ENCODE assay signal across 8 mouse cellular contexts in genomic region chr15:88867368-88868023, GRCm38 (mm10). TPM values are rescaled to one million over a fixed set of nuclear protein-coding genes. Genes with fewer than 3 reads are reported as not detected.
DNase-seq lines count a peak whose midpoint lies in the region; ATAC-seq and TF ChIP-seq lines count a peak whose summit lies in the region.

No protein-coding gene starts in this region.

- TF ChIP-seq POLR2A in small intestine, adult 2 months (IDR thresholded peaks at IDR 0.05; ENCODE audit: low read depth, low read length), result no peak

- H3K27ac ChIP-seq in forebrain, postnatal 0 days (ENCODE audit: low read depth, low read length), result no peak overlapping the region
- no peak overlapping the region for H3K27ac ChIP-seq in forebrain, embryonic 11.5 days (ENCODE audit: low read depth, low read length)
- H3K27ac ChIP-seq in small intestine, adult 2 months (ENCODE audit: insufficient read depth, low read depth, low read length), result peak overlapping the region; percentile 99

- POLR2A ChIA-PET in Patski (lab: Charles Lee), result interaction anchor here (0.6 to 5.3 kb wide), 7 partner anchors 9 to 488 kb away, joined by 3 to 44 read pairs (median 3); no protein-coding TSS in a partner anchor

- H3K36me3 ChIP-seq in forebrain, postnatal 0 days (ENCODE audit: insufficient read depth), result peaks cover 17% of the 10 kb centered on the region
- H3K36me3 ChIP-seq in forebrain, embryonic 11.5 days (ENCODE audit: control insufficient read depth, insufficient read depth, low read length), result peaks cover 2% of the 10 kb centered on the region; the same call in 1 of the 2 replicates
- peaks cover 22% of the 10 kb centered on the region for H3K36me3 ChIP-seq in small intestine, adult 2 months (ENCODE audit: control insufficient read depth, insufficient read depth, low read length)

- no peak for ATAC-seq in forebrain, postnatal 0 days
- ATAC-seq in forebrain, embryonic 11.5 days (replicated peaks; ENCODE audit: low FRiP score), result no peak
- peak; percentile 46 for ATAC-seq in Patski
- ATAC-seq in erythroblast, adult 5-6 weeks (replicated peaks; ENCODE audit: low FRiP score, poor library complexity, severe bottlenecking), result no peak

- WGBS in forebrain, postnatal 0 days, result 32% methylated on average over 5 of the region's 5 CpGs
- 31% methylated on average over 5 of the region's 5 CpGs for WGBS in forebrain, embryonic 11.5 days
- WGBS in small intestine, adult 2 months, result 17% methylated on average over 5 of the region's 5 CpGs

- no peak overlapping the region for H3K4me3 ChIP-seq in forebrain, postnatal 0 days (ENCODE audit: low read depth, low read length)
- no peak overlapping the region for H3K4me3 ChIP-seq in forebrain, embryonic 11.5 days (ENCODE audit: low read depth, low read length)
- no peak overlapping the region for H3K4me3 ChIP-seq in small intestine, adult 2 months (ENCODE audit: low read depth, low read length)

- TF ChIP-seq CTCF in forebrain, postnatal 0 days (IDR thresholded peaks at IDR 0.05; ENCODE audit: low read depth), result no peak
- TF ChIP-seq CTCF in Patski (IDR thresholded peaks at IDR 0.05), result no peak
- no peak for TF ChIP-seq CTCF in small intestine, adult 2 months (IDR thresholded peaks at IDR 0.05; ENCODE audit: extremely low read depth, insufficient read length, insufficient replicate concordance, low read depth, low read length)

- DNase-seq in forebrain, postnatal 0 days, result no peak
- no peak for DNase-seq in forebrain, embryonic 11.5 days (ENCODE audit: low spot score)
- DNase-seq in Patski (ENCODE audit: low read depth, low spot score), result no peak
- peak; percentile 90 to 91 for DNase-seq in heart, adult 9 months (ENCODE audit: low spot score in 2 of 2)
- peak; percentile 91 for DNase-seq in kidney, postnatal 14 days
- no peak for DNase-seq in layer of hippocampus, adult 9-10 months (ENCODE audit: low spot score)

- H3K4me2 ChIP-seq in forebrain, postnatal 0 days (ENCODE audit: low read depth), result no peak overlapping the region
- H3K4me2 ChIP-seq in forebrain, embryonic 11.5 days (ENCODE audit: low read depth, low read length, severe bottlenecking), result no peak overlapping the region

- 0 out of 2 replicates have a peak overlapping the region, but pooled peaks have one; percentile 1 for H3K9ac ChIP-seq in forebrain, postnatal 0 days
- no peak overlapping the region for H3K9ac ChIP-seq in forebrain, embryonic 11.5 days (ENCODE audit: low read length)

- H3K9me3 ChIP-seq in forebrain, postnatal 0 days (ENCODE audit: low read length), result no peaks in the 10 kb centered on the region
- no peaks in the 10 kb centered on the region for H3K9me3 ChIP-seq in forebrain, embryonic 11.5 days (ENCODE audit: control insufficient read depth, low read length)

- CTCF ChIA-PET in Patski (lab: Charles Lee), result interaction anchor here (1.5 to 3.2 kb wide), 4 partner anchors 9 to 55 kb away, joined by 3 to 23 read pairs (median 6); no protein-coding TSS in a partner anchor

- peaks cover 5% of the 10 kb centered on the region for H3K4me1 ChIP-seq in forebrain, postnatal 0 days (ENCODE audit: insufficient read depth)
- H3K4me1 ChIP-seq in forebrain, embryonic 11.5 days (replicated peaks; ENCODE audit: control insufficient read depth, insufficient read depth, low read length), result peaks cover 14% of the 10 kb centered on the region
- H3K4me1 ChIP-seq in small intestine, adult 2 months (ENCODE audit: control insufficient read depth, insufficient read depth, insufficient read length, low read length), result peaks cover 56% of the 10 kb centered on the region

- no peaks in the 10 kb centered on the region for H3K27me3 ChIP-seq in forebrain, postnatal 0 days (ENCODE audit: insufficient read depth, low read length)
- no peaks in the 10 kb centered on the region for H3K27me3 ChIP-seq in forebrain, embryonic 11.5 days (ENCODE audit: control insufficient read depth, insufficient read depth, low read length)
- no peaks in the 10 kb centered on the region for H3K27me3 ChIP-seq in Patski
- no peaks in the 10 kb centered on the region for H3K27me3 ChIP-seq in small intestine, adult 2 months (ENCODE audit: control insufficient read depth, insufficient read depth, low read length)

- in situ Hi-C loops in Patski (cut with MboI; ENCODE audit: low pct_unique_long_range_greater_than_20kb), result no loop called here

RNA-seq across cellular contexts. Expression of gene Pim3, which starts 5.5 kb away (rescaled TPM):
- 65.5 and 70.6 TPM in 2 replicates for total RNA-seq in forebrain, postnatal 0 days (2014; rRNA removed)
- polyA plus RNA-seq in forebrain, postnatal 0 days (2015; fragmentation: Nextera tagmentation; extraction: Ambion mirVana), result 61.9 and 65.2 TPM in 2 replicates
- 42.0 and 42.7 TPM in 2 replicates for polyA plus RNA-seq in forebrain, embryonic 11.5 days (2014; fragmentation: Nextera tagmentation; extraction: Ambion mirVana)
- 149 TPM for polyA plus RNA-seq in Patski (2021)
- 38.3 and 60.3 TPM in 2 replicates for polyA plus RNA-seq in small intestine, adult 2 months (2012; rRNA removed)
- 1.5 and 3.1 TPM in 2 replicates for total RNA-seq in erythroblast, adult 5-6 weeks (2015; ENCODE audit: low replicate concordance)
- total RNA-seq in erythroblast, adult 5-6 weeks (2017; ENCODE audit: low replicate concordance), result 0.51 and 0.84 TPM in 2 replicates

RNA-seq across cellular contexts. Expression of gene Creld2, which starts 48.0 kb away (rescaled TPM):
- 30.9 and 31.6 TPM in 2 replicates for total RNA-seq in forebrain, postnatal 0 days (2014; rRNA removed)
- 40.2 and 43.9 TPM in 2 replicates for polyA plus RNA-seq in forebrain, postnatal 0 days (2015; fragmentation: Nextera tagmentation; extraction: Ambion mirVana)
- 79.4 and 89.4 TPM in 2 replicates for polyA plus RNA-seq in forebrain, embryonic 11.5 days (2014; fragmentation: Nextera tagmentation; extraction: Ambion mirVana)
- polyA plus RNA-seq in Patski (2021), result 90.6 TPM
- 55.7 and 59.1 TPM in 2 replicates for polyA plus RNA-seq in small intestine, adult 2 months (2012; rRNA removed)
- 9.8 and 16.7 TPM in 2 replicates for total RNA-seq in erythroblast, adult 5-6 weeks (2015; ENCODE audit: low replicate concordance)
- 15.5 and 17.6 TPM in 2 replicates for total RNA-seq in erythroblast, adult 5-6 weeks (2017; ENCODE audit: low replicate concordance)

RNA-seq across cellular contexts. Expression of gene Alg12, which starts 48.4 kb away (rescaled TPM):
- total RNA-seq in forebrain, postnatal 0 days (2014; rRNA removed), result 10.2 and 11.9 TPM in 2 replicates
- polyA plus RNA-seq in forebrain, postnatal 0 days (2015; fragmentation: Nextera tagmentation; extraction: Ambion mirVana), result 5.5 and 7.6 TPM in 2 replicates
- polyA plus RNA-seq in forebrain, embryonic 11.5 days (2014; fragmentation: Nextera tagmentation; extraction: Ambion mirVana), result 10.8 and 13.5 TPM in 2 replicates
- 20.5 TPM for polyA plus RNA-seq in Patski (2021)
- 14.5 and 16.4 TPM in 2 replicates for polyA plus RNA-seq in small intestine, adult 2 months (2012; rRNA removed)
- total RNA-seq in erythroblast, adult 5-6 weeks (2015; ENCODE audit: low replicate concordance), result 3.7 and 7.7 TPM in 2 replicates
- 0.42 and 0.94 TPM in 2 replicates for total RNA-seq in erythroblast, adult 5-6 weeks (2017; ENCODE audit: low replicate concordance)

Comparison
In these comparisons a context has a peak if more than half of its experiments do, and no peak if none do; other contexts are left out.
1. DNase-seq: peak in heart, adult 9 months (2 of 2) and kidney, postnatal 14 days (single experiment); none in forebrain, postnatal 0 days (single experiment), forebrain, embryonic 11.5 days (single experiment), Patski (single experiment) and layer of hippocampus, adult 9-10 months (single experiment).